Mouse (Mus musculus) liver, postnatal 0 days (tissue): Measurements from ENCODE around the gene D130040H23Rik. TPM values are rescaled to one million over a fixed set of nuclear protein-coding genes. Genes with fewer than 3 reads are reported as not detected.
A peak's percentile ranks its signal among the peaks of the same experiment; 100 is the strongest.
"Not testable (repeated sequence)": the region's sequence is repeated elsewhere in the genome, so short reads cannot be mapped to it uniquely, and the experiment has no call there.

ENCODE experiments used
- ATAC-seq: fragments of 200-750 bp; cut with Nextera tagmentation; 2 replicates; pipeline ENCODE4 v1.8.0; 2017; ENCODE audit warnings: mild to moderate bottlenecking, moderate library complexity
- DNase-seq: peaks from one replicate; pipeline ENCODE4 v3.0.0-alpha.2; 2016
- H3K27ac ChIP-seq: fragments of 300-500 bp; sonication (generic); 2 replicates; pipeline ENCODE4 v1.5.1; 2014; ENCODE audit warnings: antibody characterized with exemption, moderate library complexity, mild to moderate bottlenecking, low read depth
- H3K27me3 ChIP-seq: fragments of 300-500 bp; sonication (generic); 2 replicates; pipeline ENCODE4 v1.6.1; 2014; ENCODE audit warnings: low read length, control low read depth, mixed read lengths; ENCODE audit not compliant: insufficient read depth
- H3K36me3 ChIP-seq: fragments of 300-500 bp; sonication (generic); replicated peaks from 2 replicates; pipeline ENCODE4 v1.6.1; 2014; ENCODE audit warnings: mild to moderate bottlenecking, control low read depth, low read length, moderate library complexity, mixed read lengths; ENCODE audit not compliant: insufficient read depth
- H3K4me1 ChIP-seq: fragments of 300-500 bp; sonication (generic); 2 replicates; pipeline ENCODE4 v1.6.1; 2014; ENCODE audit warnings: antibody characterized with exemption, mild to moderate bottlenecking, control low read depth; ENCODE audit not compliant: insufficient read depth
- H3K4me2 ChIP-seq: fragments of 300-500 bp; sonication (generic); 2 replicates; pipeline ENCODE4 v1.6.1; 2014; ENCODE audit warnings: low read depth, mild to moderate bottlenecking, low read length, moderate library complexity, mixed read lengths
- H3K4me3 ChIP-seq: fragments of 300-500 bp; sonication (generic); 2 replicates; pipeline ENCODE4 v1.5.1; 2014; ENCODE audit warnings: low read depth, low read length
- H3K9ac ChIP-seq: fragments of 300-500 bp; sonication (generic); replicated peaks from 2 replicates; pipeline ENCODE4 v1.6.1; 2014; ENCODE audit warnings: mild to moderate bottlenecking, moderate library complexity
- H3K9me3 ChIP-seq: fragments of 300-500 bp; sonication (generic); 2 replicates; pipeline ENCODE4 v1.6.1; 2016; ENCODE audit warnings: mild to moderate bottlenecking, control low read depth, low read length, mixed read lengths
- CTCF ChIP-seq: sonication (generic); IDR thresholded peaks from 2 replicates; pipeline ENCODE4 v1.5.1; 2016; ENCODE audit warnings: antibody characterized with exemption, low read depth
- EP300 ChIP-seq: IDR thresholded peaks from 2 replicates; pipeline ENCODE4 v1.6.1; 2016; ENCODE audit warnings: antibody characterized with exemption, low read depth, mild to moderate bottlenecking
- WGBS: fragments of 180-500 bp; shearing (Covaris S2); extraction: QIAGEN DNeasy Blood & Tissue Kit; methylation state at CpG from one replicate; pipeline ENCODE4 v1.1.7; 2014; ENCODE audit not compliant: insufficient replicate concordance; 5-methylcytosine and 5-hydroxymethylcytosine counted together
- polyA plus RNA-seq: library from polyadenylated mRNA; unstranded; fragments of >200 nt; fragmentation: Nextera tagmentation; extraction: Ambion mirVana; gene quantifications from 2 replicates; pipeline ENCODE4 v1.2.1, GENCODE M21; 2015

The D130040H23Rik gene
- polyA plus RNA-seq, 1 experiment from 2014 or later: 0.95 TPM

DNA sequence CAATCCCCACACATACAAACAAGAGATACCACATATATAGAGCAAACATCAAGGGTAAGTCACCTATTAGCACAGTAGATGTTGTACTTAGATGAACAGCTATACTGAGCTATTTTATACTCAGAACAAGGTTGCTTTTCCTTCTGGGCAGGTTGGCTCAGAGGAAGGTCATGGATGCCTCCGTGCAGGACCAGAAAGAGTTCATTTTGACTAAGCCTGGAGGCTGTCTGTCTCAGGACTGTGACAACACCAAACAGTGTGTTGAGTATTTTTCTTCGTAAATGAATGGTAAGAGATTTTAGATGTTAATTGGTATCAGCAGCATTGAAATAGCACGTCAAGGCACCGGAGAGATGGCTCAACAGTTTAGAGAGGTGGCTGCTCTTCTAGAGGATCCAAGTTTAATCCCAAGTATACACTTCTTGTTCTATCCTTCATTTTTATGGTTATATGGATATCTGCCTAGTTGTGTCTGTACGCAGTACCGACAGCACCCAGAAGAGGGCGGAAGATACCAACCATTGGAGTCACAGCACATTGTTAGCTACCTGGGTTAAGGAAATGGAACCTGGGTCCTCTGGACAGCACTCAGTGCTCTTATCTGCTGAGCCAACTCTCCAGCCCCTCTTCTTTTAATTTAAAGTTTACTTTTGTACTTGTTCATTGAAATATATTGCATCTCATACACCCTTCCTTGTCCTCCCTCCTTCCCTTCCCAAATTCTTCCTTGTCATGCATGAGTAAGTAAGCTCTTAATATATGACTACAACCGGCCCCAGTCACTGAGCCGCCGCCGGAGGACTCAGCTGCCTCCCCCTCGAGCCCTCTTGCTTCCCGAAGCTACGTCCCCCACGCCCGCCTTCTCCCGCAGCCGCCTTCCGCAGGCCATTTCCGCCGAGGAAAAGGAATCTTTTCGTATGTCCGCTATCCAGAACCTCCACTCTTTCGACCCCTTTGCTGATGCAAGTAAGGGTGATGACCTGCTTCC is 57.7 kb downstream of the D130040H23Rik start:
- Histone ChIP-seq H3K36me3 (no peaks in the 10 kb centered on the region), H3K4me3 (peak overlapping the region; percentile 30)
- 13% methylated on average over 24 of the region's 24 CpGs for whole genome bisulfite sequencing

DNA sequence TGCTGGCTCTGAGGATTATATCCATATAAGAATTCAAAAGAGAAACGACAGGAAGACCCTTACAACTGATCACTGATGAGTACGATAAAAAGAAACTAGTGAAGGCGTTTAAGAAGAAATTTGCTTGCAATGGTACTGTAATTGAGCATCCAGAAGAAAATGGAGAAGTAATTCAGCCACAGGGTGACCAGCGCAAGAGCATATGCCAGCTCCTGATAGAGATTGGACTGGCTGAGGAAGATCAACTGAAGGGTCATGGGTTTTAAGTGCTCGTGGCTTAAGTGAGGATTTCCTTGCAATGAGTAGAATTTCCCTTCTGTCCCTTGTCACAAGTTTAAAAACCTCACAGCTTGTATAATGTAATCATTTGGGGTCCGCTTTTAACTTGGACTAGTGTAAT is 58.4 kb downstream of the D130040H23Rik start:
- H3K4me2 ChIP-seq: peak overlapping the region; percentile 69
- not testable (repeated sequence) for ATAC-seq, H3K4me1 ChIP-seq, H3K9me3 ChIP-seq, H3K9ac ChIP-seq, DNase-seq, H3K27ac ChIP-seq, H3K27me3 ChIP-seq, H3K36me3 ChIP-seq
- 23% methylated on average over 6 of the region's 6 CpGs for WGBS
- peak overlapping the region; percentile 30 for H3K4me3 ChIP-seq

More for the DNA sequence above, 57.7 kb downstream of the D130040H23Rik start:
- Histone ChIP-seq H3K27me3 (no peaks in the 10 kb centered on the region), H3K9me3 (no peaks in the 10 kb centered on the region), H3K27ac (no peak overlapping the region), H3K9ac (no peak overlapping the region; the same call in 1 of the 2 replicates), H3K4me1 (no peaks in the 10 kb centered on the region), H3K4me2 (peak overlapping the region; percentile 69)
- peak; percentile 86 for DNase-seq
- ATAC-seq: peak; percentile 78
- TF ChIP-seq EP300 (no peak), CTCF (peak; percentile 87)

Other genes with a start within 250 kb of the D130040H23Rik start
- 4.9 and 6.3 TPM in 2 replicates for gene Zfp930, start 62.0 kb upstream of the D130040H23Rik start, polyA plus RNA-seq
- gene Gm9495, start 182.5 kb downstream of the D130040H23Rik start, polyA plus RNA-seq: not detected in 2 replicates